Mouse (Mus musculus): ENCODE data around the gene Ppfia2.

Ppfia2 gene

GRCm38 (mm10) chr10:106670170-106670569, 200.0 kb downstream of the Ppfia2 start:
- DNase-seq: no peak

DNA sequence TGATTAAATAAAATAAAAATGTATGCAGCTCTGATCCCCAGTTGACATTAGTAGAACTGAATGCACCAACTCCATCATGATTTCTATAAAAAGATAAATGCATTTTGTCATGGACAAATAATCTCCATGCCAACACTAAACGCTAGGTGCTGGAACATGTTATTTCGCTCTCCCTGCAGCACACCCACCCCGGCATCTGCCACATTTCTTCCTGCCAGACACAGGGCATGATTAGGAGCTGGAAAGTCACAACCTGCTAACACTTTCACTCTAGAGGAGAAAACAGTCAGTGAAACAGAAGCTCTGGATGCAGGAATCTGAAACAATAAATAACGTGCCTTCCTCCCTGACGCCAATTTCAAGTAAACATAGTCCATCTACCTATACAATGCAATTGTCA, 211.3 kb downstream of the Ppfia2 start:
- no peak for DNase-seq

GRCm38 (mm10) chr10:106685519-106685918, 215.4 kb downstream of the Ppfia2 start:
- no peak for DNase-seq

- no peak for DNase-seq
Observed at GRCm38 (mm10) chr10:106719936-106720335, 249.8 kb downstream of the Ppfia2 start.

- DNase-seq: no peak
Observed at GRCm38 (mm10) chr10:106732265-106732664, 262.1 kb downstream of the Ppfia2 start.

DNA sequence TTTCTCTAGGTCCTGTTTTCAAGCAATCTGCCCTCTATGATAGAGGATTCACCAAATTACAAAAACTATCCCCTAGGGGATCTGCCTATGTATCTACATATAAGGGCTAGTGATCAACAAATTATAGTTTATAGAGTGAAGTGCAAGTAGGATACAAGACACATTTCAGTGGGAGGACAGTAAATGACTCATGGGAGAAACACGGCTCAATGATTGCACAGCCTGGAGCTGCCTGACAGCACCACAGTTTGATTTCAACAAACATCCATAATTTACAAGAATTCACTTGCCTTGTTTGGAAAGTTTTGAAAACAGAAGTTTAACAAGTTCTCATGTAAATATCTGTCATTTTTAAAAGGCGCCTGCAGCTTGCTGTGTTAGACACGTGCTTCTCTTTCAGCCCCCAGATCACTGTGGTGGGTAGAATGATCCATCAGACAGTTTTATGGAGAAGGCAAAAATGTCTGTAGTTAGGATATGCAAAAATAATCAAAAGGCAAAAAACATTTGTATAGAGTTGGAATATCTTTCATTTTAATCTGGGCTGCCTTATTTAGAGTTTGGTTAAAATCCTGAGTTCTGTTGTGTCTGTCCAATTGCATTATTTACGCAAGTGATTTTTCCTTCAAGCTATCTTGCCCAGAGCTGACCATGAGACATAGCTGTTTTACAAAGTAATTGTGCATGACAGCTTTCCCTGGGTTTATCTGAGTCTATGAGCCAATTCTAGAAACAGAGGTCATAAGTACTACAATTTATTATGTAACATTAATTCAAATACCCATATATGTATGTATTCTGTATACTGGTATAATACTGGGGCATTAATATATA, 266.3 kb downstream of the Ppfia2 start:
- no peak for DNase-seq

GRCm38 (mm10) chr10:106738190-106738589, 268.1 kb downstream of the Ppfia2 start:
- DNase-seq: no peak

- no peak for DNase-seq
Observed at GRCm38 (mm10) chr10:106744966-106745365, 274.8 kb downstream of the Ppfia2 start.

GRCm38 (mm10) chr10:106761061-106761460, 290.9 kb downstream of the Ppfia2 start:
- no peak for DNase-seq

DNA sequence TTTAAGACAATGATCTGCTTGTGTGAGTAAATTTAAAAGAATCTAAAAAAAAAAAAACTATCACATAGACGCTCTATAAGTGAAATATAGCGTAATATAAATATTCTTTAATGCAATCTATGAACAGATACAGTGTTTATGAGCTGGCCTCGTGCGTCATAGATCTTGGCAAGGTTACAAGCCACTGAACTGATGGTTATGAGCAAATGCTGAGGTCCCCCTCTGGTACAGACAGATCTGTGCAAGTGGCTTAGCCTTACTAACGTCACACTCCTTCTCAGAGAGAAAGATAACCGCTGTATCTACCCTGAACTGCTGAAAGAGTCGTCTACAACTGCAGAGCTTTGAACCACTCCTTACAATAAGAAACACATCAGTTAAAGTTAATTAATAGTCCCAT, 293.6 kb downstream of the Ppfia2 start:
- no peak for DNase-seq

DNA sequence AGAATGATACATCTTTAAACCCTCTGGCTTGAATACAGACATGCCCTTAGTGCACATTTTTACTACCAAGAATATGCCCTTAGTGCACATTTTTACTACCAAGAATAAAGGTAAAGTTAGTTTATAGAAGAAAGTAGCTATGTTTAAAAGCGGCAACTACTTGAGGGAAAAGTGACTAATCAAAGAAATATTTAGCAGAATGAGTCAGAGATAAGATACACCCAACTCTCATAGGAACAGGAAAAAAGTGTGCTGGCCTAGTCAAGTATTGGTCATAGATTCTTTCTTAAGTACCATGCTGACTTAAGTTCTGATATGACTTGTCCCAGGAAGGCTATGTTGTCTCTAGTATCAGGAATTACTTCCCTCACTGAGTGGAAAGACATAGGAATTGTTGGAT, 305.4 kb downstream of the Ppfia2 start:
- DNase-seq: no peak

DNA sequence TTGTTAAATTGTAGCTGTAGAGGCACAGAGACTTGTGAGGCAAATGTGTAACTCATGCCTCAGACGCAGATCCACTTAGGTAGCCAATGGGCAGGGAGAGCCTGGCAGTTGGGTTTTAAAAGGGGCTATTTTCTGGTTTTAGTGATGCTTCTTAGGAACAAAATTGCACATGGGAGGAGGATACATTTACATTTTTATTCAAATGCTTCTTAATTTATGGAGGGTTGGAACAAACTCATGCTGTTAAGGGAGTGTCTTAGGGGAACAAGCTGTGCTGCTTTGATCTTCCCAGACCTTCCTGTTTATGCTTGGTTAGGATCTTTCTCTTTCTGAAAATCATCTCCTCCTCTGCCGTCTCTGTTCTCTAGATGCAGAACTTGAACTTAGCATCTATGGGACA, 345.3 kb downstream of the Ppfia2 start:
- DNase-seq: no peak

GRCm38 (mm10) chr10:106818381-106818780, 348.2 kb downstream of the Ppfia2 start:
- DNase-seq: no peak

- no peak for DNase-seq
Observed at GRCm38 (mm10) chr10:106824215-106824614, 354.1 kb downstream of the Ppfia2 start.

DNA sequence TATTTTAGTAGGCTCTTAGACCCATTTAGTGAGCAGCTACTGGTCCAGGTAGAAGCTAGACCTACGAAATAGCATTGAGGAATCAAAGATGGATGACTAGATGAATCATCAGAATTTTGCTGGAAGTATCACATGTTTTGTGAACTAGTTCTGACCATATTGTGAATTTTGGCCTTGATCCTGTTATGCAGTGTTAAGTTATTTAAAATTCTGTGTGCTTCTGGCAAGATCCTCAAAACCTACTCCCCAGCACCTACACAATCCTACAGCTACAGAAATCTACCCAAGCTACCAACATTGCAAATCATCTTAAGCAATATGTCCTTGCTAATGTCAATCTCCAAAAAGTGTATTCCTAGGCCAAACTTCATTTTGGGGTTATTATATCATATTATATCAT, 368.3 kb downstream of the Ppfia2 start:
- DNase-seq: no peak

- DNase-seq: no peak
Observed at GRCm38 (mm10) chr10:106858106-106858505, 388.0 kb downstream of the Ppfia2 start.

- no peak for DNase-seq
Observed at GRCm38 (mm10) chr10:106870233-106870632, 400.1 kb downstream of the Ppfia2 start.

GRCm38 (mm10) chr10:106871847-106872246, 401.7 kb downstream of the Ppfia2 start:
- DNase-seq: no peak

- DNase-seq: no peak
Observed at GRCm38 (mm10) chr10:106872714-106873113, 402.6 kb downstream of the Ppfia2 start.

DNA sequence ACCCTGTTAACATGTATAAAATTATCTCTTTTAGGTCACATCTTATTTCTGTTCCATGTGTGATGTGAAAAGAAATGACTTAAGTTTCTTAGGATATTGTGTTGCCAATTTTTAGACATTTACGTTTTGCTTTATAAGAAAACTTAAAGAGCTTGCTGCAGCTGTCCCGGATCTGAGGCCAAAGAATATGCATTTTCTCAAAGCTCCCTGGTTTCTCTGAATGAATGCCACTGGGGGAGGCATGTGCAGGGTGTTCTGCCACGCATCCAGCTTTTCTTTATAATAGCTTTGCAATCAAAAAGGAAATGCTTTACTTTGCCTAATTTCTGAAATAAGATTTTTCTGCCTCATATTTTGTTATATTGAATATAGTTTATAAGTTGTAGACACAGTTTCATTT, 411.2 kb downstream of the Ppfia2 start:
- DNase-seq: no peak

GRCm38 (mm10) chr10:106896351-106896750, 426.2 kb downstream of the Ppfia2 start:
- no peak for DNase-seq

DNA sequence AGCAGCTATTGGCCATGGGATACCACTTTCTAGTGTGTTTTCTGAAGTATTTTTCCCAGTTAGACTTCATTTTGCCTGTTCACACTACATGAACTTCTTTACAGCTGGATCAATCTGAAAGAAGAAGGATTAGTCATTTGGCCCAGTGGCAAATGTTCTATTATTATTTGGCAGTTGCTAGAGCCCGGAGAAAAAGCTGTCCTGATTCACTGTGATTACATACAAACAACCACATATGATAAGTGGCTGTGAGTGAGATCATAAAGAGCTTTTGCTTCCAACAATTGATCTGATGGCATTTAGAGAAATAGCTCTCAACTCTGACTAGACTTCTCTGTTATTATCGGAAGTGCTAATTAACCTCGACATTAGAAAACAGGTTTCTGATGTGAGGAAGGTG, 440.0 kb downstream of the Ppfia2 start:
- DNase-seq: no peak

- peak in 1 of 2 experiments; percentile 5 for DNase-seq
Observed at GRCm38 (mm10) chr10:106913032-106913431, 442.9 kb downstream of the Ppfia2 start.

GRCm38 (mm10) chr10:106914275-106914674, 444.1 kb downstream of the Ppfia2 start:
- DNase-seq: no peak

- DNase-seq: no peak
Observed at GRCm38 (mm10) chr10:106914822-106915221, 444.7 kb downstream of the Ppfia2 start.
